Mouse (Mus musculus) hindbrain, embryonic 13.5 days (tissue): ENCODE results near the gene Dazap2. TPM values are rescaled to one million over a fixed set of nuclear protein-coding genes. Genes with fewer than 3 reads are reported as not detected.

Source experiments
- ATAC-seq: fragments of 200-750 bp; cut with Nextera tagmentation; 2 replicates; pipeline ENCODE4 v1.8.0; 2017; ENCODE audit warnings: moderate TSS enrichment; ENCODE audit not compliant: low FRiP score
- H3K27ac ChIP-seq: fragments of 300-500 bp; sonication (generic); 2 replicates; pipeline ENCODE4 v1.5.1; 2015; ENCODE audit warnings: inconsistent platforms, mild to moderate bottlenecking, moderate library complexity
- H3K27me3 ChIP-seq: fragments of 300-500 bp; sonication (generic); 2 replicates; pipeline ENCODE4 v1.6.1; 2015; ENCODE audit warnings: mild to moderate bottlenecking, inconsistent platforms
- H3K36me3 ChIP-seq: fragments of 300-500 bp; sonication (generic); 2 replicates; pipeline ENCODE4 v1.6.1; 2015; ENCODE audit warnings: mild to moderate bottlenecking, inconsistent platforms
- H3K4me1 ChIP-seq: fragments of 300-500 bp; sonication (generic); replicated peaks from 2 replicates; pipeline ENCODE4 v1.6.1; 2015; ENCODE audit warnings: inconsistent platforms
- H3K4me2 ChIP-seq: fragments of 300-500 bp; sonication (generic); 2 replicates; pipeline ENCODE4 v1.6.1; 2015; ENCODE audit warnings: inconsistent platforms, mild to moderate bottlenecking, moderate library complexity
- H3K4me3 ChIP-seq: fragments of 300-500 bp; sonication (generic); 2 replicates; pipeline ENCODE4 v1.5.1; 2015; ENCODE audit warnings: mild to moderate bottlenecking, inconsistent platforms
- H3K9ac ChIP-seq: fragments of 300-500 bp; sonication (generic); 2 replicates; pipeline ENCODE4 v1.6.1; 2015; ENCODE audit warnings: mild to moderate bottlenecking, inconsistent platforms
- H3K9me3 ChIP-seq: fragments of 300-500 bp; sonication (generic); 2 replicates; pipeline ENCODE4 v1.6.1; 2016; ENCODE audit warnings: inconsistent platforms
- WGBS: fragments of 180-500 bp; shearing (Covaris S2); methylation state at CpG from one replicate; pipeline ENCODE4 v1.1.7; 2015; 5-methylcytosine and 5-hydroxymethylcytosine counted together
- microRNA-seq: library from miRNA; unstranded; fragments of <30 nt; microRNA quantifications from one replicate; pipeline ENCODE4, GENCODE M21; 2016
- polyA plus RNA-seq: library from polyadenylated mRNA; unstranded; fragments of >200 nt; fragmentation: Nextera tagmentation; extraction: Ambion mirVana; gene quantifications from 2 replicates; pipeline ENCODE4 v1.2.1, GENCODE M21; 2015

The Dazap2 gene
- polyA plus RNA-seq, 1 experiment from 2014 or later: 150 TPM

- no peak within 1 kb of the TSS for H3K4me2 ChIP-seq
- no peak within 1 kb of the TSS for H3K4me3 ChIP-seq
- H3K9ac ChIP-seq: no peak within 1 kb of the TSS
- peaks cover 9% of the 10 kb centered on the region; the same call in 1 of the 2 replicates for H3K27me3 ChIP-seq
- H3K36me3 ChIP-seq: no peaks in the 10 kb centered on the region
- H3K9me3 ChIP-seq: no peaks in the 10 kb centered on the region
- H3K27ac ChIP-seq: no peak within 1 kb of the TSS
- 95% methylated on average over 20 of the region's 20 CpGs for WGBS
- H3K4me1 ChIP-seq: peaks cover 13% of the 10 kb centered on the region
- no peak for ATAC-seq
Observed at GRCm38 (mm10) chr15:100669337-100669736, 54.2 kb downstream of the Dazap2 start, which contains the start of gene Bin2. Bin2 (minus strand) TSS chr15:100669553.

GRCm38 (mm10) chr15:100670004-100670403 lies 54.9 kb downstream of the Dazap2 start:
- no peak for ATAC-seq
- Histone ChIP-seq H3K36me3 (no peaks in the 10 kb centered on the region), H3K27me3 (peaks cover 9% of the 10 kb centered on the region; the same call in 1 of the 2 replicates), H3K4me1 (peaks cover 13% of the 10 kb centered on the region), H3K9ac (no peak overlapping the region), H3K9me3 (no peaks in the 10 kb centered on the region), H3K4me2 (no peak overlapping the region), H3K27ac (no peak overlapping the region), H3K4me3 (no peak overlapping the region)
- WGBS: 70% methylated on average over 8 of the region's 8 CpGs

Small RNA genes lying within 50 kb of the gene (microRNA-seq; reads per million reads assigned to microRNA genes)
- gene Mir6961: not detected

Other genes with a start within 250 kb of the Dazap2 start
- gene Gm5475, start 193.2 kb upstream of the Dazap2 start, polyA plus RNA-seq: 0.10 and 0.14 TPM in 2 replicates
- 23.8 and 24.1 TPM in 2 replicates for gene Slc11a2, start 190.3 kb upstream of the Dazap2 start, polyA plus RNA-seq
- gene Letmd1, start 146.3 kb upstream of the Dazap2 start, polyA plus RNA-seq: 53.1 and 56.4 TPM in 2 replicates
- 43.2 and 44.4 TPM in 2 replicates for gene Csrnp2, start 119.9 kb upstream of the Dazap2 start, polyA plus RNA-seq
- 40.3 and 41.6 TPM in 2 replicates for gene Tfcp2, start 63.3 kb upstream of the Dazap2 start, polyA plus RNA-seq
- 38.0 and 41.2 TPM in 2 replicates for gene Pou6f1, start 15.4 kb upstream of the Dazap2 start, polyA plus RNA-seq
- gene Smagp, start 21.6 kb downstream of the Dazap2 start, polyA plus RNA-seq: 4.0 and 4.1 TPM in 2 replicates
- gene Bin2, start 54.2 kb downstream of the Dazap2 start, polyA plus RNA-seq: 2.0 and 2.4 TPM in 2 replicates
- 1.4 and 2.1 TPM in 2 replicates for gene Cela1, start 72.6 kb downstream of the Dazap2 start, polyA plus RNA-seq
- gene Galnt6, start 114.0 kb downstream of the Dazap2 start, polyA plus RNA-seq: 0.13 and 0.17 TPM in 2 replicates
- gene Slc4a8, start 146.4 kb downstream of the Dazap2 start, polyA plus RNA-seq: 25.7 and 26.2 TPM in 2 replicates